Mouse (Mus musculus): ENCODE results near the gene Ilvbl. TPM values are rescaled to one million over a fixed set of nuclear protein-coding genes. Genes with fewer than 3 reads are reported as not detected.
"Not testable (repeated sequence)": the region's sequence is repeated elsewhere in the genome, so short reads cannot be mapped to it uniquely, and the experiment has no call there.

Ilvbl gene
- 10 to 100 TPM; 50.4 to 53.2 TPM for total RNA-seq (2021)

DNA sequence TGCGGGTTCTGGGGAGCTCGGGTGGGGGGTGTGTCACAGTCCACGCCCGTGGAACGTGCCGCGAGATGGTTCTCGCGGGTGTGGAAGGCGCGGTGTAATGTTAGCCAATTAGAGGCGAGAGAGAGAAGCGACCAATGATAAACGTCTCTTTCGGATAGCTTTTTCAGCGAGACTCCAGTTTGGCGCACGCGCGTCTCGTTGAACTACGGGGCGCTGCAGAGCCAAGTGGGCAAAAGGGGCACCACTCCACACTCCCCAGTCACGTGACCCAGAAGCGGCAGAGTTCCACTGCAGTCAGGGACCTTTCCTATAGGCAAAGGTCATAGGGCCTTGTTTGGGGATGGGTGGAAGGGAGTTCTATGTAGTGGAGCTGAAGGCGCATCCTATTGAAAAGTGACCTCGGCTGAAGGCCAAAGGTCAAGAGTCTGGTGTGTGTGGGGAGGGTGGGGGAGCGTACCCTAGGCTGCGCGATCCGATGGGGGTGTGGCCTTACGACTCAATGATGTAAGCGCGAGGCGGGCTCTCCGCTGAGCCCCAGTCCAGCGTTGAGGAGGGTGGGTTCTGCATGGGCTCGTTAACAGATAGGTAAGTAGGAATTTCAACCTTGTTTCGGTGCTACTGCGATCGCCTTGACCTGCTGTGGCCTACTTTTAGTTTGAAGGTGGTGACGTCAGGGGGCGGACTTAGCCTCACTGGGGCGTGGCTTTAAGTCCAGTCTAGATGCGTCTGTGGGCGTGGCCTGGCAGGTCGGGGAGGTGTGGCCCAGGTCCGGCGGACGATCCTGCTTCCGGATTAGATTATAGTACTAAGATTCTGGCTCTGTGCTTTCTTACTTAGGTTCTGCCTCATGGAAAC is at the start of gene Ilvbl:
TSS of gene Ilvbl (plus strand) at position 97 of the 855 bp plus-strand sequence.
- intact Hi-C loops (cut with DNase I) = loop anchor here (1.0 to 10.0 kb wide), 2 partner anchors 17 to 570 kb away; partner anchors contain the start of gene Syde1
- DNase-seq = peak; percentile 96 to 97

DNA sequence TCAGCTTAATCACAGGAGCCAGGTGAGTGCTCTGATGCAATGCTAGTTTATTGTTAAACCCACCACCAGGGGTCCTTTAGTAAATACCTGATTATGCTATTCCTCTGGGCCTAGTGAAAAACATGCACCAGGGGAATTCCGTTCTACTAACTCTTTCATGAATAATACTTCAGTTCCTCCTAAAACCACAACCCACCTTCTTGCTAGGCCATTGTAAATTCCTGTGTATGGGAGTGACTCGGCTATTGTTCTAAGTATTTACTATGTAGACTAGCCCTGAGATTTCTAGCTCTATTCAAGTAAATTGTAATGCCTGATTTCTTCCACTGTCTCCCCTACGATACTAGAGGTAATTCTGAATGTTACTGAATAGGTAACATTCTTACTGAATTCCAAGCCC is 49.1 kb upstream of the Ilvbl start:
- DNase-seq = not testable (repeated sequence)

DNA sequence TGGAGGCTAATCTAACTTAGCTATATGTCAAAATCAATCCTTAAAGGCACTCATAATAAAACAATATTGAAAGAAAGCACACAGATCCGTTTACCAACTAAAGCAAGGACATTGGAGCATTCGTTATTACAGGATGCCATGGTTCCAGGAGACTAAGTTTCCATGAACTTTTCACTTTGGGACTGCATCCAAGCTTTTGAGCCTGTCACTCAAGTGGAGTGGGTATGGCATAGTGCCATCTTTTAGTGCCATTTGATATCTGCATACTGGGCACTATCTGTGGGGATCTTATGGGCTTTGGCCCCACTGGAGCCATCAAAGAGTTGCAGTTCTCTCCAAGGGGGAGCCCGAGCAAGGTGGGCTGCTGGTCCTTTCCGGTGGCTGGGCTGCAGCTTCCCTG is 48.6 kb upstream of the Ilvbl start:
- no peak for DNase-seq

More for the DNA sequence above, 49.1 kb upstream of the Ilvbl start:
- intact Hi-C loops (cut with DNase I) = not testable (repeated sequence)

DNA sequence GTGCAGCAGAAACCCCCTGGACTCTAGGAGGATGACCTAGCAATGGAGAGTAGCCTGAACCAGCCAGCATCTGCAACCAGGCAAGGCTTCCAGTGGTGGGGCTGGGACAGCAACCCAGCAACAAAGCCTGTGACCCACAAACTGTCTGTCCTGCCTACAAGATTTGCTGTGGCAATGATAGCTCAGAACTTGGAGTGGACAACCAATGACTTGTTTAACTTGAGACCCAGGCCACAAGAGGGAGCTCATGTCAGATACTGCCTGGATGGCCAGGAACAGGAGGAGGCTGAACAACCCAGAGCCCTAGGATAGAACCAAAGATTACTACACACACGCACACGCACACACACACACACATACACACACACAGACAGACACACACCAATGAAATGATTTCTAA is 33.2 kb upstream of the Ilvbl start:
- peak; percentile 45 to 62 for DNase-seq
- intact Hi-C loops (cut with DNase I) = loop anchor here (2.0 kb wide), 1 partner anchor 64 kb away; no protein-coding TSS in a partner anchor

More for the DNA sequence above, 48.6 kb upstream of the Ilvbl start:
- intact Hi-C loops (cut with DNase I) = no loop called here

DNA sequence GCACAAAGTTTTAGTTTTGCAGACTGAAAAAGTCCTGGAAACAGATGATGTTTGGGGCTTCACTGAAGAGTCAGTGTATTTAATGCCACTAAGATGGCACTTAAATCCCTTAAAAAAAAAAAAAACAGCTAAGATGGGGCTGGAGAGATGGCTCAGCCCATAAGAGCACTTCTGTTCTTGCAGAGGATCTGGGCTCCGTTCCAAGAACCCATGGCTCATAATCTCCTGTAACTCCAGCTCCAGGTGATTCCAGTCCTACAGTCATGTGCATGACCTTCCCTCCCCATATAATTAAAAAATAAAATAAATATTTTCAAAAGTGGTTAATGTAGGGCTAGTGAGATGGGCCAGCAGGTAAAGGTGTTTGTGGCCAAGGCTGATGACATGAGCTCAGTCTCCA is 9.1 kb upstream of the Ilvbl start:
- DNase-seq = no peak
- intact Hi-C loops (cut with DNase I) = loop anchor here (5.0 kb wide), 1 partner anchor 37 kb away; no protein-coding TSS in a partner anchor

DNA sequence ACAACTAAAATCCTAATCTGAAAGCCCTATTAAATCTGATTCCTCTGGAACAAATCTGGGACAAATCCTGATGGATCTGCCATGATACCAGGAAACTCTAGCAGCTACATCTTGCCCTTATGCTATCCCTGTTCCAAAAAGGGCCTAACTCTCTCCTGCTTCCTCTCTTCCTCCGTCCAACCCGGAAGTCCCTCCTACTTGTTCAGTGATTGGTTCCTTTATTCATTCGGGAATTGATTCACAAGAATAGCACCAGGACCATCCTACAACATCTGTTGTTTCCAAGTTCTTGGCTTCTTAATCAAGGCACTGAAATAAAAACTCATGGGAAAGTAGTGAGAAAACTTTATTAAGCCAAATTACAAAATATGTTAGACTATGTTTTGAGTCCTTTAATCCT is 5.0 kb upstream of the Ilvbl start:
- intact Hi-C loops (cut with DNase I) = loop anchor here (5.0 kb wide), 1 partner anchor 33 kb away; no protein-coding TSS in a partner anchor
- peak in 1 of 2 experiments; percentile 29 for DNase-seq

DNA sequence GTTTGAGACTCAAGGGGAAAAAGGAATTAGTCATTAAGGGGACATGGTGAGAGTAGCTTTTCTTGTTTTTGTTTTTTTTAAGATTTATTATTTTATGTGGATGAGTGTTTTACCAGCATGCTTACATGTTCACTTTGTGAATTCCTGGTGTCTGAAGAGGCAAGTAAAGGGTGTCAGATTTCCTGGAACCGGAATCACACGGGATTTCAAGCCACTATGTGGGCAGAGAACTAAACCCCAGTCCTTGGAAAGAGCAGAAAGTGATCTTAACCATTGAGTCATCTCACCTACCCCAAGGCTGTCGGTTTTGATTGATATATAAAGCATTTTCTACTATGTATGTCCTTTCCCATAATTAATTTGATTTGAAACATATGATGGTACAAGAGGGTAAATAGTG is 4.5 kb upstream of the Ilvbl start:
- intact Hi-C loops (cut with DNase I) = loop anchor here (5.0 to 10.0 kb wide), 2 partner anchors 33 to 565 kb away; no protein-coding TSS in a partner anchor
- no peak for DNase-seq

DNA sequence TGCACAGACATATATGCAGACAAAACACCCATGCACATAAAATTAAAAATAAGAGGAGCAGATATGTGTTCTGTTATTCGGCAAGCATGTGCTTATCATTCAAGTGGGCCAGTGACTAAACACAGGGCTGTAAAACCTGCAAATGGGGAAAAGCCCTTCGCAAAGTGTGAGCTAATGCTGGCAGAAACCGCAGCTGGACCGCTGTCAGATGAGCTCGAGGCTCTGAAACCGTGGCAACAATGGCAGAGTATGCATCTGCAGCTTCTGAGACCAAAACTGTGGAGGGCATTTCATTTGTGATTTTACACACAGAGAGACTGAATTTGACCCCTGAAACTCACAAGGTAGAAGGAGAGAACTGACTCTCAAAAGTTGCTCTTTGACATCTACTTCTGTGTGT is 3.7 kb upstream of the Ilvbl start:
- intact Hi-C loops (cut with DNase I) = loop anchor here (10.0 kb wide), 1 partner anchor 566 kb away; no protein-coding TSS in a partner anchor
- DNase-seq = no peak

DNA sequence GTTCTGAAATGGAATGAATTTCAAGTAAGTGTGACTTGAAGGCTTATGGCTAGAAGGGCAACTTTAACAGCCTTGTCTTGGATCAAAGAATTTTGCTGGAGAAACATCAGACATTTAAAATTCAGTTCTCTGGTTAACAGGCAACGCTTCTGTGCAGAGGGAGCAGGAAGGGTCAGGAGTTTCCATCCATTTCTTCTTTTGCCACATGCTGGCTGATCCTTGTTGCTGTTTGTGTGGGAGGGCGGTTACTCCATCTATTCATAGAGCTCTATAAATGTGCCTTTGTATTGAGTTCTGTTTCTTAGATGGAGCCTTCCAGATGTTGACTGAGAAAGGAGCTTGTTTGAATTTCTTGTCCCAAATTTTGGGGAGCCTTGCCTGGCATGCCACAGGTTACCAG is 3.2 kb upstream of the Ilvbl start:
- DNase-seq = no peak
- intact Hi-C loops (cut with DNase I) = loop anchor here (10.0 kb wide), 1 partner anchor 566 kb away; no protein-coding TSS in a partner anchor

DNA sequence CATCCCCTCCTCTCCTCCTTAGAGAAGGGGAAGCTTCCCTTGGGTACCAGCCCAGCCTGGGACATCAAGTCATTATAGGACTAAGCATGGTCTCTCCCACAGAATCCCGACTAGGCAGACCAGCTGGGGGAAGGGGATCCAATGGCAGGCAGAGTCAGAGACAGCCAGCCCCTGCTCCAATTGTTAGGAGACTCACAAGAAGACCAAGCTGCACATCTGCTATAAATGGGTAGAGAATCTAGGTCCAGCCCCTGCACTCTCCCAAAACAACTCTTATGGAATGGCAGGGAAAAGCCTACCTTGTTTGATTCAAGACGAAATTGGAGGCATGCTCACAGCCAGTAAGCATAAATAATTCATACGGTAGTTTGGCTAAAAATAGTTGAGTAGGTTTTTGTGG is 920 bp upstream of the Ilvbl start:
- intact Hi-C loops (cut with DNase I) = loop anchor here (10.0 kb wide), 1 partner anchor 568 kb away; no protein-coding TSS in a partner anchor
- no peak for DNase-seq

DNA sequence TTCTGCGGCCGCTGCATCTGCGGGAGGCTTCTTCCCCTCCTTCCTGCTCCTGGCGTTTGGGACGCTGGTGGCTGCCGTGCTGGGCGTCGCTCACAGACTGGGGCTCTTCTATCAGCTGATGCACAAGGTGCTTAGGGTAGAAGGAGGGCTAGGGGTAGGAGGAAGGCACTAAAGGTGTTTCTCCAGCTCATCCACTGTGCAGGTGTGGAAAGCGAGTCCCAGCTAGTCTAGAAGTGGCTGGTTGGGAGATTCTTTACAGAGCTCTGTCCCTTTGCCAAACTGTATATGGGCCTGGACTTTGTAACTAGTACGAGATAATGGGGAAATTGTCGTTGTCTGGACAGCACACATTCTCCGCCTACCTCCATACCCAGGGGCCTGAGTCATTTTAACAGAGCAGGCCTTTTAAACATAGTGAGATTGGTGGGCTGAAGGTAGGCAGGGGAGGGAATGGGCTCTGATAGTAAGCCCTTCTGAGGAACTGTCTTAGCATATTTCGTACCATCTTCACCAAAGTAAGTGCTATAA is 1.0 kb downstream of the Ilvbl start:
- no peak for DNase-seq
- intact Hi-C loops (cut with DNase I) = loop anchor here (1.0 to 10.0 kb wide), 2 partner anchors 16 to 570 kb away; partner anchors contain the start of gene Syde1

DNA sequence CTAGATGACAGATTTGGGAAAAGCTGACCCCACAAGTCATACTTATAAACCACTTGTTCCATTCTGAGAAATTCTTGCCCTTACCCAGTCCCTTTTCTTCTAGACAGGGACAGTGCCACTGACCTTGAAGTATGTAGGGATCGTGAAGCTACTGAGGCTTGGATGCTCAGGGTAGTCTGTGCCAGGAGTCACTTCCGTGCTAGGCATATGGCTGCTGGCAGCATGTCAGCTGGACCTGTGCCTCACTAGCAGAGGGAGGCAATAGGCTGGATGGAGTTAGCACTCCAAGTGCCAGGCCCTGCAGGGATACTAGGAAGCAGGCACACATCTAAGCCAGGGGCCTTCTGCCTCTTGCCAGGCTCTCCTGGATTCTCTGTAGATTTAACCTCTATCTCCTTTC is 1.5 kb downstream of the Ilvbl start:
- intact Hi-C loops (cut with DNase I) = loop anchor here (1.0 to 10.0 kb wide), 2 partner anchors 16 to 571 kb away; partner anchors contain the start of gene Syde1
- DNase-seq = peak; percentile 51 to 69

DNA sequence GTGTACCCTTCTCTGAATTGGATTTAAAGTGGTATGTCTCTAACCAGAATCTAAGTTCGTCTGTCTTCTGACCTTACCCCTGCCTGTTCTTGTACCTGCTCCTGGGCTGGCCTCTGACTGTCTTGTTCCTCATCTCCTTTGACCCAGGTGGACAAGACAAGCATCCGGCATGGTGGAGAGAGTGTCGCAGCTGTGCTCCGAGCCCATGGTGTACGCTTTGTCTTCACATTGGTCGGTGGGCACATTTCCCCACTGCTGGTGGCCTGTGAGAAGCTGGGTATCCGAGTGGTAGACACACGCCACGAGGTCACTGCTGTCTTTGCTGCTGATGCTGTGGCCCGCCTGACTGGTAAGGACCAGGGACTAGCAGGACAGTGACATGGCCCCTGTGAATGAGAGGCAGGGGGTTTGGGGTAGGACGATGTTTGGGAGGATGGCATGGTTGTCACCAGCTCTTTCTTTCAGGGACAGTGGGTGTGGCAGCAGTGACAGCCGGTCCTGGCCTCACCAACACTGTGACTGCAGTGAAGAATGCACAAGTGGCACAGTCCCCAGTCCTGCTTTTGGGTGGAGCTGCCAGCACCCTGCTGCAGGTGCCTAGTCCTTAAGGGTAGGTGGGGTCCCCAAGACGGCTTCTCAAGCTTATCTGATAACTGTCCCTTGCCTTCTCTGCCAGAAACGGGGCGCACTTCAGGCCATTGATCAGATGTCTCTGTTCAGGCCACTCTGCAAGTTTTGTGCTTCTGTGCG is 2.5 kb downstream of the Ilvbl start:
- DNase-seq = no peak
- intact Hi-C loops (cut with DNase I) = loop anchor here (10.0 kb wide), 1 partner anchor 572 kb away; no protein-coding TSS in a partner anchor

DNA sequence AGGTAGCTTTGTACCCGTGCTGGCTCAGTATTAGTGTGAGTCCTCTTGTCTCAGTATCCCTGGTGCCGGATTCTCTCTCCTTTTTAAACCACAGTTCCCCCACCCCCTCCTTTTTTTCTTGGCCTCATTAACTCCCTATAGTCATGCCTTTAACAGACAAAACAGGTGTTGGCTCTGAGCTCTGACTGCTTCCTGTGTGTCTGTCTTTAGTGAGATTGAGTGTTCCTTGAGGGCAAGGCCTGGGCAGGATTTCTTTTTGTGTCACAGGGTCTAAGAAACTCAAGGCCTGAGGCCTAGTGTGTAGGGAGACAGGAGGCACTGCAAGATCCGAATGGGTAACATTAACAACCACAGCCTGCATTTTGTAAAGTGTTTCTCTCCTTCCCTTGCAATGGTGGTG is 4.1 kb downstream of the Ilvbl start:
- DNase-seq = no peak

DNA sequence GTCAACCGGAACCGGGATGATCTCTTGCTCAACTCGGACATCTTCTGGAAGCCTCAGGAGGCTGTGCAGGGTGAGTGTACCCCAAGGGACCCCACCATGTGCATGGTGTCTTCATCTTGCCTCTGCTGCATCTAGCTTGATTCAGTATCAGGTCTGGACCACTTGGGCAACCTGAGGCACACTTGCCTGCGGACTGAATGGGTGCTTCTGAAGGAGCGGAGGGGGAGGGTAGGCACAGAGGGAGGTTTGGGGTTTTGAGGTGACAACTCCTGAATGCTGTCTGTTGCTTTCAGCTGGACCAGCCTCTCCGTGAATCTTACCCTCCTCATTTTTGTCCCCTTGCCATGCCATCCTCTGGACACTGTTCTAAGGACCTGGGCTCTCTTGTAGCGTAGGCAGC is 7.0 kb downstream of the Ilvbl start:
- no peak for DNase-seq
- intact Hi-C loops (cut with DNase I) = no loop called here

More for the DNA sequence above, 4.1 kb downstream of the Ilvbl start:
- intact Hi-C loops (cut with DNase I) = loop anchor here (10.0 kb wide), 1 partner anchor 573 kb away; no protein-coding TSS in a partner anchor

DNA sequence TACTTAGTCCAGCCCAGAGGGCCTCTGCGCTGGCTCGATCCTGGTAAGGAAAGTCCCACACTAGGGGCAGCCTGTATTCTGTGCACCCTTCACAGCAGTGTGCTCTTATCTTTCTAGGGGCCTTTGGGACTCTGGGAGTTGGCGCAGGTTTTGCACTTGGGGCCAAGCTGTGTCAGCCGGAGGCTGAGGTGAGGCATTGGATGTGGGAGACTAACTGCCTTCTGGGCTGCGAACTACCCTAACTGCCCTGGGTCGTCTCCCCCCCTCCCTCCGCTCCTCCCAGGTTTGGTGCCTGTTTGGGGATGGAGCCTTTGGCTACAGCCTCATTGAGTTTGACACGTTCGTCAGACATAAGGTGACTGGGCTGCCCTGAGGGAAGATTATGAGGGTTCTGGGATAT is 9.2 kb downstream of the Ilvbl start:
- intact Hi-C loops (cut with DNase I) = no loop called here

DNA sequence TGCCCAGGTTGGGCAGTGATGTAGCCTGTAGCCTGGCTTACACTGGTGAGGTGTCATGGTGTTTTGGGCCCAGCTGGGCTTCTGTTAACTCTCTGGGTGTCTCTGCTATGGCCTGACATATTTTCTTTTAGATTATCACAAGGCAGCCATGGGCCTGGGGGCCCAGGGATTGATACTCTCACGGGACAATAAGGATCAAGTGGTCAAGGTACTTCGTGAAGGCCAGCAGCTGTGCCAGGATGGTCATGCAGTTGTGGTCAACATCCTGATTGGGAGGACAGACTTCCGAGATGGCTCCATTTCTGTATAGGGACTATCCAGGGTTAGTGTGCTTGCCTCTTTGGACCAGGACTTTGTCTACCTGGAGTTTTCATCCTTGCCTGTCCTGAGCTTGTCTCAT is 9.8 kb downstream of the Ilvbl start:
- no peak for DNase-seq
- intact Hi-C loops (cut with DNase I) = no loop called here

More for the DNA sequence above, 9.2 kb downstream of the Ilvbl start:
- no peak for DNase-seq

DNA sequence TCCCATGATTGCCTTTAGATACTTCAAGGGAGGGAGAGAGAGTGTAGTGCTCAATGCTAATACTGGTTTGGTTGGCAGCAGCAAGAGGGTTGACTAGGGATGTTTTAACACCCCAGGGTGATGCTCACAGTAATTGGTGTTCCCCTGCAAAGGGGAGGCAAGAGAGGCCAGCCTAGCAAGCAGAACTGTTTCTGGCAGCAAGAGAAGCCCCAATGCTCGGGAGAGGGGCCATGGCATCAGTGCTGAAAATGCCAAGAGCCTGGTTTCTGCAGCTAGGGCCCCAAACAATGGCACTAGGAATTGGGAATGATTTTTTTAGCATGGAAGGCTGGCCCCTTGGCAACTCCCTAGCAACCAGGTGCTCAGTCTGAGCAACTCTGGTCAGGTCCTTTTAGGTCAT is 10.8 kb downstream of the Ilvbl start:
- no peak for DNase-seq
- intact Hi-C loops (cut with DNase I) = no loop called here

DNA sequence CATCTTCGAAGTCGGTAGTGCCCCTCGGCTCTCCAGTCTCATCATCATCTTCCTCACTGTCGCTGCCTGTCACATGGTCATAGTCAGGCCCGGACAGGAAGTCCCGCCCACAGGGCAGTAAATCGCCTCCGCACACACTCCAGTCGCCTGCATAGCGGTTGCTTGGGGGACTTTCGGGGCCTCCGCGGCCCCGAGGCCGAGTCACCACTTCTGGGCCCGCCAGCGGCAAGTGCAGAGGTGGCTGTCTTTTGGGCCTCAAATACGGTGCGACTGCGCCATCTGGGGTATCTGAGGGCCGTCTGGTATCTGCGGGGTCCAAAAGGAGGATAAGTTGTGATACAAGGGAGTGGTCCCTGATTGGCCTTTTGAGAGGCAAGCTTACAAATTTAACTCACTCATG is 11.5 kb downstream of the Ilvbl start:
- intact Hi-C loops (cut with DNase I) = no loop called here
- no peak for DNase-seq

DNA sequence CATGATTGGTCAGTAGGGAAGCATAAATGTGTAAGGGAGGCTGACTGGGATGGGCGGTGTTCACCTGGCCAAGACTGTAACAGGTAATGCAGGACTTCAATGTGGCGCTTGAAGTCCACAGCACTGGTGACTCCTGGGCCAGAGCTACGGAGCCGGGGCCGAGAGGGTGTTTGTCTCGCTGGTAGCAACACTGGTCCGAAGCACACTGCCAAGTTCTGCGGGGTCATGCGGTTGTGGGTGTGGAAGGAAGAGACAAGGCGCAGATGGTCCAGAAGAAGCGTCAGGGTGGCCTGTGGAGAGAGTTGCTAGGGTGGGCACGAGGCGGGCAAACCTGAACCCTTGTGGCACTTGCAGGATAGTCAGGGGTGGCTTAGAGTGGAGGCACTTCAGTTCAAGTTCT is 11.9 kb downstream of the Ilvbl start:
- intact Hi-C loops (cut with DNase I) = no loop called here
- no peak for DNase-seq

DNA sequence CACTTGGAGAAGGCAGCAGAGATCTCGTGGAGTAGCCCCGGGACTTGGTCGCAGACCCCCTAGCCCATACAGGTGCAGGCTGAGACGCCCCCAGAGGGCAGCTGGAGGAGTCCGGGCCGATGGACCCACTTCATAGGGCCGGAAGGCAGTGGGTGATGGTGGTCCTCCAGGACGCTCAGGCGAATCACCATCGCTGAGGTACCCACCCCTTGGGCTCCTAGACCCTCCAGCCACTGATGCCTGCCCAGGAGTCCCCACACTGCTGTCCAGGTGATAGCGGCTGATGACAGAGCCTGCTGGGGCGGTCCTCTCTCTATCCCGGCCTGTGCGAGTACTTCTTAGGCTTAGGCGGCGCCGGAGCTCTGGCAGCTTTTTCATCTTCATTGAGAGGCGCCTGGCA is 15.1 kb downstream of the Ilvbl start:
- intact Hi-C loops (cut with DNase I) = no loop called here
- DNase-seq = no peak
